Mouse (Mus musculus): ENCODE results near the gene Sptbn4.

Sptbn4 gene

GRCm38 (mm10) chr7:27326101-27326880, 121.2 kb downstream of the Sptbn4 start:
- no peak for ATAC-seq (ENCODE audit: low TSS enrichment)

GRCm38 (mm10) chr7:27325697-27326096, 121.8 kb downstream of the Sptbn4 start:
- ATAC-seq (ENCODE audit: low TSS enrichment) = 0 out of 2 replicates have a peak, but pooled peaks have one; percentile 34

- no peak for ATAC-seq (ENCODE audit: low TSS enrichment)
Measured at GRCm38 (mm10) chr7:27324928-27325327, 122.6 kb downstream of the Sptbn4 start.

GRCm38 (mm10) chr7:27324161-27324560, 123.3 kb downstream of the Sptbn4 start:
- ATAC-seq (ENCODE audit: low TSS enrichment) = no peak

- ATAC-seq (ENCODE audit: low TSS enrichment) = no peak
Measured at GRCm38 (mm10) chr7:27323001-27323400, 124.5 kb downstream of the Sptbn4 start.

- no peak for ATAC-seq (ENCODE audit: low TSS enrichment)
Measured at GRCm38 (mm10) chr7:27322291-27322690, 125.2 kb downstream of the Sptbn4 start.

- no peak for ATAC-seq (ENCODE audit: low TSS enrichment)
Measured at GRCm38 (mm10) chr7:27319411-27319810, 128.1 kb downstream of the Sptbn4 start.

- peak; percentile 52; the same call in 1 of the 2 replicates for ATAC-seq (ENCODE audit: low TSS enrichment)
Measured at GRCm38 (mm10) chr7:27315958-27316357, 131.5 kb downstream of the Sptbn4 start.

- ATAC-seq (ENCODE audit: low TSS enrichment) = no peak
Measured at GRCm38 (mm10) chr7:27314393-27314792, 133.1 kb downstream of the Sptbn4 start.

- ATAC-seq (ENCODE audit: low TSS enrichment) = no peak
Measured at GRCm38 (mm10) chr7:27311651-27312284, 135.7 kb downstream of the Sptbn4 start.

- ATAC-seq (ENCODE audit: low TSS enrichment) = no peak
Measured at GRCm38 (mm10) chr7:27310996-27311535, 136.4 kb downstream of the Sptbn4 start.

- ATAC-seq (ENCODE audit: low TSS enrichment) = no peak; the same call in 1 of the 2 replicates
Measured at GRCm38 (mm10) chr7:27310306-27310705, 137.2 kb downstream of the Sptbn4 start.

- ATAC-seq (ENCODE audit: low TSS enrichment) = no peak
Measured at GRCm38 (mm10) chr7:27309832-27310231, 137.7 kb downstream of the Sptbn4 start.

- no peak for ATAC-seq (ENCODE audit: low TSS enrichment)
Measured at GRCm38 (mm10) chr7:27308821-27309549, 138.5 kb downstream of the Sptbn4 start.

GRCm38 (mm10) chr7:27307551-27307950, 139.9 kb downstream of the Sptbn4 start:
- ATAC-seq (ENCODE audit: low TSS enrichment) = no peak
